Mouse (Mus musculus): ENCODE results near the gene Plac9a.
"Not testable (repeated sequence)": the region's sequence is repeated elsewhere in the genome, so short reads cannot be mapped to it uniquely, and the experiment has no call there.

DNA sequence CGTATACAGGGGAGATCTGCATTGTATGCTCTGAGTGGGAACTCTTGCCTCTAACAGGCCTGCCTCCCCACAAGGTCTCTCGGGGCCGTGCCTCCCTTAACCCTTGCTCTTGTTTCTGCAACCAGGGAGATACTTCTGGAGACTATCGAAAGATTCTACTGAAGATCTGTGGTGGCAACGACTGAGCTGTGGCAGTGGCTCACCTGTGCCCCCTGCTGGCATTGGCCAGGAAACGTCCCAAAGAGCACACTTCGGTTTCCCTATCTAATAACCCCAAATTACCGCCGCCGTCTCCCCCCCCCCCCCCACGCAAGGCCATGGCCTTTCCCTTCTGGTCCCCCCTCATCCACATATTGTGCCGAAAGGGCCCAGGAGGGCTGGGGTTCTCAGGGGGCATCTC is 17.0 kb downstream of the Plac9a start:
- TF ChIP-seq CTCF (IDR thresholded peaks at IDR 0.05); POLR2A (IDR thresholded peaks at IDR 0.05; ENCODE audit: insufficient read depth, low read depth, low read length); EP300 (IDR thresholded peaks at IDR 0.05; ENCODE audit: insufficient read depth, low read depth, low read length): not testable (repeated sequence)

Data from heart, adult 2 months (tissue).